Mouse (Mus musculus) bone marrow macrophage, adult 2 months (primary cell): ENCODE measurements around the gene A930009A15Rik.

Source experiments
- CTCF ChIP-seq: IDR thresholded peaks from 2 replicates; pipeline ENCODE4 v1.5.1; 2012; ENCODE audit warnings: low read depth, mild to moderate bottlenecking, low read length, moderate library complexity
- POLR2A ChIP-seq: IDR thresholded peaks from 2 replicates; pipeline ENCODE4 v1.6.1; 2012; ENCODE audit warnings: mild to moderate bottlenecking, low read depth, low read length, borderline replicate concordance

DNA sequence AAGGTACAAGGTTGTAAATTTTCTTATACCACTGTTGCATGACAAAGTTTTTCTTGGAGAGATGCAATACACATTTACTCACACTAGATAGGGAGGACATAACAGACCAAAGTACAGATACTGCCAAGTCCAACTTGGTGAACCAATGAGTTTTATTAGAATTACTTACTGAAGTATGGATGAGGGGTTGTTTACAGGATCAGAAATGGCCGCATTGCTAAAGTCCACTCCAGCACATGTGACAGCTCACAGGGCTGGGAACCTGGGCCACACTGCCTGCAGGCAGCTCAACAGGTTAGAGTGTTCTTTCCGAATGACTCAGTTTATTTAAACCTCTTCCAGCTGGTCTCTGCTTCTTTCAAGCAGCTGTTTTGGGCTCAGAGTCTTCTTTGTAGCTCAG is 55.2 kb downstream of the A930009A15Rik start:
- TF ChIP-seq CTCF: no peak
- TF ChIP-seq POLR2A: no peak
